Mouse (Mus musculus): Measurements from ENCODE around the gene Filip1l.

Gene Filip1l

GRCm38 (mm10) chr16:57534811-57535210, 181.9 kb downstream of the Filip1l start:
- no peak for DNase-seq

- no peak for DNase-seq
These were observed 183.6 kb downstream of the Filip1l start for GRCm38 (mm10) chr16:57536511-57536910.

- no peak for DNase-seq
These were observed 190.3 kb downstream of the Filip1l start for GRCm38 (mm10) chr16:57543243-57543642.

- DNase-seq = no peak
These were observed 191.5 kb downstream of the Filip1l start for GRCm38 (mm10) chr16:57544441-57544840.

- no peak for DNase-seq
These were observed 193.5 kb downstream of the Filip1l start for GRCm38 (mm10) chr16:57546355-57546754.

GRCm38 (mm10) chr16:57548608-57549007, 195.7 kb downstream of the Filip1l start:
- no peak for DNase-seq

GRCm38 (mm10) chr16:57549061-57550037, 196.5 kb downstream of the Filip1l start:
- DNase-seq = peak; percentile 48

GRCm38 (mm10) chr16:57550088-57550487, 197.2 kb downstream of the Filip1l start:
- no peak for DNase-seq

- no peak for DNase-seq
These were observed 197.9 kb downstream of the Filip1l start for GRCm38 (mm10) chr16:57550817-57551216.

- no peak for DNase-seq
These were observed 198.7 kb downstream of the Filip1l start for GRCm38 (mm10) chr16:57551617-57552016.

- DNase-seq = no peak
These were observed 199.8 kb downstream of the Filip1l start for GRCm38 (mm10) chr16:57552709-57553108.

GRCm38 (mm10) chr16:57553235-57553634, 200.3 kb downstream of the Filip1l start:
- DNase-seq = no peak

- no peak for DNase-seq
These were observed 202.1 kb downstream of the Filip1l start for GRCm38 (mm10) chr16:57554886-57555400.

GRCm38 (mm10) chr16:57555667-57556066, 202.8 kb downstream of the Filip1l start:
- no peak for DNase-seq

- DNase-seq = no peak
These were observed 203.4 kb downstream of the Filip1l start for GRCm38 (mm10) chr16:57556244-57556643.

GRCm38 (mm10) chr16:57558258-57558657, 205.4 kb downstream of the Filip1l start:
- DNase-seq = no peak

GRCm38 (mm10) chr16:57560185-57560584, 207.3 kb downstream of the Filip1l start:
- DNase-seq = no peak

- no peak for DNase-seq
These were observed 210.6 kb downstream of the Filip1l start for GRCm38 (mm10) chr16:57563453-57563852.

- no peak for DNase-seq
These were observed 211.9 kb downstream of the Filip1l start for GRCm38 (mm10) chr16:57564807-57565206.

GRCm38 (mm10) chr16:57566215-57566614, 213.3 kb downstream of the Filip1l start:
- DNase-seq = no peak

- DNase-seq = no peak
These were observed 215.9 kb downstream of the Filip1l start for GRCm38 (mm10) chr16:57568648-57569404.

- DNase-seq = no peak
These were observed 218.0 kb downstream of the Filip1l start for GRCm38 (mm10) chr16:57570789-57571311.

- no peak for DNase-seq
These were observed 220.9 kb downstream of the Filip1l start for GRCm38 (mm10) chr16:57573831-57574230.

Measured in right cerebral cortex, postnatal 4 days (tissue).